Mouse (Mus musculus): Measurements from ENCODE around the gene Il1rl2. TPM values are rescaled to one million over a fixed set of nuclear protein-coding genes. Genes with fewer than 3 reads are reported as not detected.
"Not testable (repeated sequence)": the region's sequence is repeated elsewhere in the genome, so short reads cannot be mapped to it uniquely, and the experiment has no call there.

The Il1rl2 gene
- total RNA-seq (2021), result under 1 TPM; 0.22 to 0.38 TPM
- long read RNA-seq, result 0 reads

- no peak for DNase-seq (ENCODE audit: low spot score in 2 of 2)
Observed at GRCm38 (mm10) chr1:40324457-40324856, at the start of gene Il1rl2. Gene Il1rl2 (plus strand): TSS chr1:40324610.

- no peak for DNase-seq (ENCODE audit: low spot score in 2 of 2)
Observed at GRCm38 (mm10) chr1:40275285-40276013, 49.0 kb upstream of the Il1rl2 start.

DNA sequence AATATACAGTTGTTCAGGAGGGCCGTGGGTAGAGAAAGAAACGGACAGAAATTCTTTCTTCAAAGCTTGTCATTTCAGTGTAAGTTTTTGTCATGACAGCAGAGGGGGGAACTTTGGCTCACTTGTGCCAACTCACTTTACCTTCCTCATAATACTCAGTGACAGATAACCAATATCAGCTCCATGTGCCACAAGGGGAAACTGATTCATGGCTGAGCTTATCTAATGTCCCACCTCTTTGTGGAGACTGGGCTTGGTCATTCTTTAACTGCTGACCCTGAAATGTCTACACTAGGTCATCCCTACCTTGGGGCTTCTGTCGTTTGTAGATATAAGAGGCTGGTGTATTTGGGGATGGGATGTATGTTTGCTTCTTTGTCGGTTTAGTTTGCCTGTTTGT is 46.5 kb upstream of the Il1rl2 start:
- DNase-seq (ENCODE audit: low spot score in 2 of 2), result no peak

DNA sequence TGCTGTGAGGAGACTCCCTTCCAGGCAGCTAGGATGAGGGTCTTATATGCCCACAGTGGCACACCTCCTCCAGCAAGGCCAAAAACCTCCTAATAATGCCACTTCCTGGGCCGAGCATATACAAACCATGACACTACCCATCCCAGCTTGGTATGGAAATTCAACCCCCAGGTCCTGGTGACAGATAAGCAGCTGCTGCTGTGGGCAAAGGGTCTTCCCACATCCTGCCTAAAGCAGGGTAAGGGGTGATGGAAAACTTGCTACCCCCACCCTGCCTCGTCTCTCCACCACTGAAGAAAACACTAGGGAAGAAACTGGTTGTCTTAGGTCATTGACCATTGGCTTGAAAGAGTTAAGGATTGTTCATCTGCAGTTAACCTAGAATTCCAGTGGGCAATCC is 45.7 kb upstream of the Il1rl2 start:
- DNase-seq (ENCODE audit: low spot score in 2 of 2), result no peak

- no peak for DNase-seq (ENCODE audit: low spot score in 2 of 2)
Observed at GRCm38 (mm10) chr1:40279182-40279743, 45.1 kb upstream of the Il1rl2 start.

DNA sequence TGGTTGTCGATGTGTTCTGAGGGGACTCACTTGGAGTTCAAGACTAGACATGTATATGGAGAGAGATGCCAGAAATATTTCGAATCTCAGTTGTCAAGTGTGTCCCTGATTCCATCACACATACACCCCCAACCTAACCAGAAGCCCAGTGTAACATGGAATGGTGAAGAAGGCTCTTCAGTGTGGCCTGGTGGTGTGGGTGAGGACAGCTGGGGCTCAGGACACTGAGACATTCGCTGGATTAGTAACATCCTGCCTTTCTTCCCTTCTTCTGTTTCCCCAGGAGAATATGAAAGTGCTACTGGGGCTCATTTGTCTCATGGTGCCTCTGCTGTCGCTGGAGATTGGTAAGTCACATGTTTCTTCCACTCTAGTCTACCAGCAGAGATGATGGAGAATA is 42.5 kb upstream of the Il1rl2 start:
- DNase-seq (ENCODE audit: low spot score in 2 of 2), result no peak

- DNase-seq (ENCODE audit: low spot score in 2 of 2), result no peak
Observed at GRCm38 (mm10) chr1:40282394-40282793, 42.0 kb upstream of the Il1rl2 start.

- DNase-seq (ENCODE audit: low spot score in 2 of 2), result no peak
Observed at GRCm38 (mm10) chr1:40283995-40284394, 40.4 kb upstream of the Il1rl2 start.

- DNase-seq (ENCODE audit: low spot score in 2 of 2), result no peak
Observed at GRCm38 (mm10) chr1:40290489-40291255, 33.7 kb upstream of the Il1rl2 start.

DNA sequence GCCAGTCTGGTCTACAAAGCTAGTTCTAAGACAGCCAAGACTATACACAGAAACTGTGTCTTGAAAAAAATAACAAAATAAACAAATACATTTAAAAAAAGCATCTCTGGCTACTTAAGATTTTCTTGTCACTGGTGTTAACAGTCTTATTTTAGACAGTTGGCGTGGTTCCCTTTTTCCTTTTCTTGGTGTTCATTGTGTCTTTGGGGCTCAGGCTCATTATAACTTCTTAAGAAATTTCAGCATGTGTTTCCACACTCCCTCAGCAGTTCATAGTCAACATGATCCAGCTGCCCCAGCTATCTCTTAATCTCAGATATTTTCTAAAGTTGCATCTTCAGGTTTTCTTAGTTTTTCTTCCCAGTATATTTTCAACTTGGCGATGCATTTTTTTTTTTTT is 32.2 kb upstream of the Il1rl2 start:
- DNase-seq (ENCODE audit: low spot score in 2 of 2), result no peak

- DNase-seq (ENCODE audit: low spot score in 2 of 2), result no peak
Observed at GRCm38 (mm10) chr1:40293891-40294290, 30.5 kb upstream of the Il1rl2 start.

- no peak for DNase-seq (ENCODE audit: low spot score in 2 of 2)
Observed at GRCm38 (mm10) chr1:40294824-40295223, 29.6 kb upstream of the Il1rl2 start.

DNA sequence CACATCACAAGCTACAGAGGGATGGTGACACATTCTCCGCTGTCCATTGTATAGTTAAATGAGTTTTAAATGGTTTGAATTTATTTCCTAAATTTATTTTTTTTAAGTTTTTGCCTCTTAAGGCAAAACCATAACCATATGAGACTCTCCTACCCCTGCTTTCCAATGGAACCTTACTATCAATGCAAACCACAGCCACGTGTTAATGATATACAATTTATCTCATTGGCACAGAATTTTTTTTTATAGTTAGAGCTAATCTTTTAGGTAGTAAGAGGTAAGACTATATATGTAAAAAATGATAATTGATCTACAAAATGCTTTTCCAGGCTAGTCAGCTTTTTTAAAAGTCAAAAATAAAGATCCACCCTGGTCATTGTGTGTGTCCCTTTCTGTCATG is 26.4 kb upstream of the Il1rl2 start:
- no peak for DNase-seq (ENCODE audit: low spot score in 2 of 2)

GRCm38 (mm10) chr1:40303179-40303866 is 21.1 kb upstream of the Il1rl2 start:
- no peak for DNase-seq (ENCODE audit: low spot score in 2 of 2)

GRCm38 (mm10) chr1:40304321-40304720 is 20.1 kb upstream of the Il1rl2 start:
- not testable (repeated sequence) for DNase-seq (ENCODE audit: low spot score in 2 of 2)

DNA sequence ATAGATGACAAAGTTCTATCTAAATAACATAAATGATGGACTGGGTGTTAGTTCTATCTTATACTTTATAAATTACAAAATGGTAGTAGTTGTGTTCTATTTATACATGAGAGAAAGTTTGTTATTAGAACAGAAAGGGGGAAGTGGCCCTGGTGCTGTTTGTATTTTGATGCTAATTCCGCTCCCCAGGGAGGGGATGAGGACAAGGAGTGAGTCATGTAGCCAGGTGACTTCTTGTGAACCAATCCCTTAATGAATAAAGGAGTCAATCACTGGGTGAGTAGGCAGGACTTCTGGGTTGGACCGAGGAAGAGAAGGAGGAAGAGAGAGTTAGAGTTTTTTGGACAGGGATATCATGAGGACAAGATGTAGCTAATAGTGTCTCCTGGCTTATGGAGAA is 18.3 kb upstream of the Il1rl2 start:
- no peak for DNase-seq (ENCODE audit: low spot score in 2 of 2)

GRCm38 (mm10) chr1:40311123-40311522 is 13.3 kb upstream of the Il1rl2 start:
- DNase-seq (ENCODE audit: low spot score in 2 of 2), result no peak

GRCm38 (mm10) chr1:40311625-40312024 is 12.8 kb upstream of the Il1rl2 start:
- DNase-seq (ENCODE audit: low spot score in 2 of 2), result no peak

DNA sequence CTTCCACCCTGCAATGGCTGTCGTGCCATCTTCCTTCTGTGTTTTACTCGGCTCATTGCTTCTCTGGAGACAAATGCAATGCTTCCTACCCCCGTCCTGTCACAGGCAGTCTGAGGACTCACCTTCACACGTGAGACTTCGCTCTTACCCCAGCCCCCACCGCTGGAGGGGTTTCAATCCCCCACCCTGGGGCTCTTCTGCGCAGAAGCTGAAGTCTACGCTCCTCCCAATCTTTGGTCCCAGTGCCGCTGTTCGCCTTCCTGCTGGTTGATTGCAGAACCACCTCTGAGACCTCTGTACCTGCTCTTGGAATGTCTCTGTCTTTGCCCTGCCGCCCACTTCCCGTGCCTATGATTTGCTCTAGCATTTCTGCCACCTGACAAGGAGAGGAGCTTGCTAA is 10.4 kb upstream of the Il1rl2 start:
- DNase-seq (ENCODE audit: low spot score in 2 of 2), result no peak

DNA sequence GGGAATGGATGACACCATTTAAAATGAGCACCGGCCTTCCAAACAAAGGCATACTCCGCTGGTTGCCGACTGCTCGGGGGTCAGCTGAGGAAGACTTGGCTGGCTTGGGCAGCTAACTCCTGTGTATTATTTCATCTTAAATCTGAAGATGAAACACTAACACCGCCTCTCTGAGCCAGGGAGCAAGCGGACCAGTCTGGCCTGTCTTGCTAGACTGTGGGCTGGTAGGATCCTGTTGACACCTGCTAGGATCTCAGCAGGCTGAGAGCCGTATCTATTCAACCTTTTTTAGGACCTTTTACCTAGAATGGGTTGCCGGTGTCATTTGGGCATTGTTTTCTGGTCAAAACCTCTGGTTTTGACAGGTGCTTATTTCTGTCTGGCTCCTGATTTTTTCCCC is 6.8 kb upstream of the Il1rl2 start:
- DNase-seq (ENCODE audit: low spot score in 2 of 2), result no peak

DNA sequence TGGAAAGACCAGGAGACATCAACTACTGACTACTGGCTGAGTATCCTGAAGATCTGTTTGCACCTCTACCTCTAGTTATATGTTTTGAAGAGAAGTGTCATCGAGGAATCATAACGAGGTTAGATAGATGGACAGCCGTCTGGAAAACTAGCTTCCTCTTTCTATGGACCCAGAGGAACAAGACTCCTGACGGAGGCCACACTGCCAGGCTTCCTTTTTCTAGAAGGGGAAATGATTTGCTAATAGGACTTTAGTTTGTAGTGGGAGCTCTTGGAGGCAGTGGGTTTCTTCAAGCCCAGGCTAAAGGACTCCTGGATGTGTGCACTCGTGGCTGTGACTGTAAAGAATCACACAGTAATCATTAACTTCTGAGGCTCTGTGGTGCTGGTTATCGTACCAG is 2.6 kb upstream of the Il1rl2 start:
- no peak for DNase-seq (ENCODE audit: low spot score in 2 of 2)

GRCm38 (mm10) chr1:40322543-40322942 is 1.9 kb upstream of the Il1rl2 start:
- no peak for DNase-seq (ENCODE audit: low spot score in 2 of 2)

All from layer of hippocampus, adult 18-20 months (tissue).